Mouse (Mus musculus): ENCODE results near the gene Grid2ip.
"Not testable (repeated sequence)": the region's sequence is repeated elsewhere in the genome, so short reads cannot be mapped to it uniquely, and the experiment has no call there.

GRCm38 (mm10) chr5:143394966-143395365 is 37.8 kb downstream of the Grid2ip start:
- not testable (repeated sequence) for TF ChIP-seq CTCF (conservative IDR thresholded peaks at IDR 0.05; ENCODE audit: low read length); NANOG (IDR thresholded peaks at IDR 0.05; ENCODE audit: borderline replicate concordance, low read length); POU5F1 (IDR thresholded peaks at IDR 0.05; ENCODE audit: borderline replicate concordance, low read length)
